ENCODE assay signal across 10 mouse cellular contexts in genomic region chr2:156177079-156177478, GRCm38 (mm10). TPM values are rescaled to one million over a fixed set of nuclear protein-coding genes. Genes with fewer than 3 reads are reported as not detected.
A peak's percentile ranks its signal among the peaks of the same experiment; 100 is the strongest.
DNase-seq lines count a peak whose midpoint lies in the region; ATAC-seq and TF ChIP-seq lines count a peak whose summit lies in the region.
"Had no signal": no experiment of that assay in that cellular context is flagged by ENCODE, and none has a peak within 500 bp of the region (broad histone marks: within the 10 kb centered on the region; RNA-seq: fewer than 3 reads in every experiment).

No protein-coding gene starts in this region.

- no peaks in the 10 kb centered on the region for H3K27me3 ChIP-seq in heart, postnatal 0 days (ENCODE audit: control insufficient read depth, insufficient read depth, low read length)
- H3K27me3 ChIP-seq in megakaryocyte, embryonic 14.5 days (replicated peaks): no peaks in the 10 kb centered on the region
- no peaks in the 10 kb centered on the region for H3K27me3 ChIP-seq in stomach, embryonic 14.5 days (ENCODE audit: control insufficient read depth, insufficient read depth, low read length)

- peaks cover 25% of the 10 kb centered on the region for H3K4me1 ChIP-seq in heart, postnatal 0 days (ENCODE audit: control insufficient read depth, insufficient read depth)
- H3K4me1 ChIP-seq in megakaryocyte, embryonic 14.5 days: peaks cover 34% of the 10 kb centered on the region
- H3K4me1 ChIP-seq in stomach, embryonic 14.5 days (ENCODE audit: control insufficient read depth, insufficient read depth, low read length): peaks cover 12% of the 10 kb centered on the region; the same call in 1 of the 2 replicates

- no peak for TF ChIP-seq CTCF in heart, postnatal 0 days (IDR thresholded peaks at IDR 0.05; ENCODE audit: low read depth)

- ATAC-seq in heart, postnatal 0 days (ENCODE audit: insufficient read depth, low read depth): no peak
- no peak for ATAC-seq in megakaryocyte, adult 5-6 weeks (ENCODE audit: poor library complexity, severe bottlenecking)
- no peak for ATAC-seq in stomach, embryonic 14.5 days (ENCODE audit: insufficient number of reproducible peaks, insufficient read depth, low FRiP score, low read depth)
- ATAC-seq: forebrain, embryonic 16.5 days had no signal

- no peak overlapping the region for H3K27ac ChIP-seq in heart, postnatal 0 days (ENCODE audit: low read depth)
- no peak overlapping the region for H3K27ac ChIP-seq in stomach, embryonic 14.5 days (ENCODE audit: low read length)

- 0 out of 2 replicates have a peak overlapping the region, but pooled peaks have one; percentile 11 for H3K4me3 ChIP-seq in heart, postnatal 0 days (ENCODE audit: low read depth, low read length)
- peak overlapping the region; percentile 47 for H3K4me3 ChIP-seq in megakaryocyte, embryonic 14.5 days (replicated peaks)
- peak overlapping the region; percentile 5; the same call in 1 of the 2 replicates for H3K4me3 ChIP-seq in stomach, embryonic 14.5 days (ENCODE audit: low read depth, low read length)

- peaks cover 43% of the 10 kb centered on the region for H3K36me3 ChIP-seq in heart, postnatal 0 days (replicated peaks; ENCODE audit: control insufficient read depth, insufficient read depth, low read length)
- peaks cover 71% of the 10 kb centered on the region for H3K36me3 ChIP-seq in megakaryocyte, embryonic 14.5 days (replicated peaks; ENCODE audit: low read length)
- peaks cover 57% of the 10 kb centered on the region for H3K36me3 ChIP-seq in stomach, embryonic 14.5 days (ENCODE audit: control insufficient read depth, insufficient read depth, low read length)

- no peak for TF ChIP-seq EP300 in heart, postnatal 0 days (IDR thresholded peaks at IDR 0.05; ENCODE audit: low read depth)

- H3K4me2 ChIP-seq in heart, postnatal 0 days (ENCODE audit: low read depth, low read length): peak overlapping the region; percentile 34
- no peak overlapping the region for H3K4me2 ChIP-seq in stomach, embryonic 14.5 days (replicated peaks; ENCODE audit: low read depth, low read length)

- no peak for DNase-seq in heart, postnatal 0 days (ENCODE audit: low spot score)
- DNase-seq in heart, postnatal 4 days: no peak
- DNase-seq in induced T-regulatory cell, adult 2 months (ENCODE audit: low read depth): peak; percentile 66
- DNase-seq in cerebellum, postnatal 36 days: no peak
- DNase-seq in left cerebral cortex, adult 18-20 months (ENCODE audit: low spot score in 2 of 2): no peak
- DNase-seq: cerebellum, postnatal 14 days had no signal

- no peaks in the 10 kb centered on the region for H3K9me3 ChIP-seq in heart, postnatal 0 days (replicated peaks; ENCODE audit: control insufficient read depth, low read length)
- no peaks in the 10 kb centered on the region for H3K9me3 ChIP-seq in megakaryocyte, embryonic 14.5 days
- no peaks in the 10 kb centered on the region for H3K9me3 ChIP-seq in stomach, embryonic 14.5 days (ENCODE audit: control insufficient read depth, low read depth, low read length)

- 44% methylated on average over 6 of the region's 6 CpGs for WGBS in heart, postnatal 0 days
- WGBS in stomach, embryonic 14.5 days: 79% methylated on average over 6 of the region's 6 CpGs

- H3K9ac ChIP-seq in heart, postnatal 0 days (replicated peaks; ENCODE audit: low read depth, low read length): no peak overlapping the region
- H3K9ac ChIP-seq in stomach, embryonic 14.5 days (replicated peaks; ENCODE audit: low read depth, low read length): no peak overlapping the region

RNA-seq across cellular contexts. Expression of gene Rbm39, which starts 3.0 kb away (rescaled TPM):
- 272 and 376 TPM in 2 replicates for total RNA-seq in heart, postnatal 0 days (2014; rRNA removed; ENCODE audit: low replicate concordance)
- 315 and 343 TPM in 2 replicates for polyA plus RNA-seq in heart, postnatal 0 days (2015; fragmentation: Nextera tagmentation; extraction: Ambion mirVana)
- 100 to 1,000 TPM; 264 to 286 TPM for total RNA-seq in heart, postnatal 4 days (2021)
- polyA plus RNA-seq in megakaryocyte, embryonic 14.5 days (2012; ENCODE audit: insufficient read depth, low replicate concordance): 68.5 and 230 TPM in 2 replicates
- 443 and 462 TPM in 2 replicates for total RNA-seq in megakaryocyte, adult 5-6 weeks (2015)
- 508 and 552 TPM in 2 replicates for total RNA-seq in megakaryocyte, adult 5-6 weeks (2017)
- polyA plus RNA-seq in stomach, embryonic 14.5 days (2014; fragmentation: Nextera tagmentation; extraction: Ambion mirVana): 754 and 766 TPM in 2 replicates
- 100 to 1,000 TPM; 286 to 287 TPM for total RNA-seq in left cerebral cortex, adult 18-20 months (2021)

RNA-seq across cellular contexts. Expression of gene Phf20, which starts 19.2 kb away (rescaled TPM):
- 8.3 and 10.6 TPM in 2 replicates for total RNA-seq in heart, postnatal 0 days (2014; rRNA removed; ENCODE audit: low replicate concordance)
- 29.5 and 30.4 TPM in 2 replicates for polyA plus RNA-seq in heart, postnatal 0 days (2015; fragmentation: Nextera tagmentation; extraction: Ambion mirVana)
- total RNA-seq in heart, postnatal 4 days (2021): 10 to 100 TPM; 20.5 to 21.3 TPM
- 31.7 and 56.9 TPM in 2 replicates for polyA plus RNA-seq in megakaryocyte, embryonic 14.5 days (2012; ENCODE audit: insufficient read depth, low replicate concordance)
- total RNA-seq in megakaryocyte, adult 5-6 weeks (2015): 25.9 and 34.6 TPM in 2 replicates
- total RNA-seq in megakaryocyte, adult 5-6 weeks (2017): 27.1 and 55.5 TPM in 2 replicates
- 80.6 and 93.0 TPM in 2 replicates for polyA plus RNA-seq in stomach, embryonic 14.5 days (2014; fragmentation: Nextera tagmentation; extraction: Ambion mirVana)
- 10 to 100 TPM; 87.7 to 97.8 TPM for total RNA-seq in left cerebral cortex, adult 18-20 months (2021)

RNA-seq across cellular contexts. Expression of gene Nfs1, which starts 33.1 kb away (rescaled TPM):
- 104 and 106 TPM in 2 replicates for total RNA-seq in heart, postnatal 0 days (2014; rRNA removed; ENCODE audit: low replicate concordance)
- 71.4 and 75.1 TPM in 2 replicates for polyA plus RNA-seq in heart, postnatal 0 days (2015; fragmentation: Nextera tagmentation; extraction: Ambion mirVana)
- 10 to 100 TPM; 51.5 to 51.9 TPM for total RNA-seq in heart, postnatal 4 days (2021)
- 5.4 and 12.7 TPM in 2 replicates for polyA plus RNA-seq in megakaryocyte, embryonic 14.5 days (2012; ENCODE audit: insufficient read depth, low replicate concordance)
- total RNA-seq in megakaryocyte, adult 5-6 weeks (2015): 32.8 and 37.4 TPM in 2 replicates
- total RNA-seq in megakaryocyte, adult 5-6 weeks (2017): 21.3 and 22.0 TPM in 2 replicates
- 41.5 and 44.6 TPM in 2 replicates for polyA plus RNA-seq in stomach, embryonic 14.5 days (2014; fragmentation: Nextera tagmentation; extraction: Ambion mirVana)
- total RNA-seq in left cerebral cortex, adult 18-20 months (2021): 10 to 100 TPM; 36.0 to 39.4 TPM

RNA-seq across cellular contexts. Expression of gene Romo1, which starts 33.2 kb away (rescaled TPM):
- 113 and 154 TPM in 2 replicates for total RNA-seq in heart, postnatal 0 days (2014; rRNA removed; ENCODE audit: low replicate concordance)
- polyA plus RNA-seq in heart, postnatal 0 days (2015; fragmentation: Nextera tagmentation; extraction: Ambion mirVana): 607 and 610 TPM in 2 replicates
- 100 to 1,000 TPM; 273 to 278 TPM for total RNA-seq in heart, postnatal 4 days (2021)
- polyA plus RNA-seq in megakaryocyte, embryonic 14.5 days (2012; ENCODE audit: insufficient read depth, low replicate concordance): 248 and 453 TPM in 2 replicates
- 53.8 and 63.6 TPM in 2 replicates for total RNA-seq in megakaryocyte, adult 5-6 weeks (2015)
- 10.0 and 11.0 TPM in 2 replicates for total RNA-seq in megakaryocyte, adult 5-6 weeks (2017)
- polyA plus RNA-seq in stomach, embryonic 14.5 days (2014; fragmentation: Nextera tagmentation; extraction: Ambion mirVana): 380 and 418 TPM in 2 replicates
- total RNA-seq in left cerebral cortex, adult 18-20 months (2021): 100 to 1,000 TPM; 156 to 162 TPM

RNA-seq across cellular contexts. Expression of gene Gm28036, which starts 50.2 kb away (rescaled TPM):
- total RNA-seq in heart, postnatal 0 days (2014; rRNA removed; ENCODE audit: low replicate concordance): 25.7 and 36.5 TPM in 2 replicates
- polyA plus RNA-seq in heart, postnatal 0 days (2015; fragmentation: Nextera tagmentation; extraction: Ambion mirVana): 4.1 and 6.2 TPM in 2 replicates
- 10 to 100 TPM; 30.3 to 33.8 TPM for total RNA-seq in heart, postnatal 4 days (2021)
- not detected in 2 replicates for polyA plus RNA-seq in megakaryocyte, embryonic 14.5 days (2012; ENCODE audit: insufficient read depth, low replicate concordance)
- total RNA-seq in megakaryocyte, adult 5-6 weeks (2015): 0.38 and 6.3 TPM in 2 replicates
- 25.2 and 25.8 TPM in 2 replicates for total RNA-seq in megakaryocyte, adult 5-6 weeks (2017)
- 11.0 and 17.6 TPM in 2 replicates for polyA plus RNA-seq in stomach, embryonic 14.5 days (2014; fragmentation: Nextera tagmentation; extraction: Ambion mirVana)
- total RNA-seq in left cerebral cortex, adult 18-20 months (2021): 10 to 100 TPM; 18.9 to 23.9 TPM
